Mouse (Mus musculus) E14TG2a.4 (cell line): ENCODE results near the gene Rps17.

Experiments
- H3K27me3 ChIP-seq: 2 replicates; pipeline ENCODE4 v1.6.1; 2014; ENCODE audit warnings: low read length, control low read depth; ENCODE audit not compliant: insufficient read depth
- H3K36me3 ChIP-seq: 2 replicates; pipeline ENCODE4 v1.6.1; 2014; ENCODE audit warnings: low read length, control low read depth; ENCODE audit not compliant: insufficient read depth
- H3K4me1 ChIP-seq: replicated peaks from 2 replicates; pipeline ENCODE4 v1.6.1; 2014; ENCODE audit warnings: low read depth, low read length, control low read depth
- H3K4me3 ChIP-seq: replicated peaks from 2 replicates; pipeline ENCODE4 v1.5.1; 2014; ENCODE audit warnings: mild to moderate bottlenecking, low read length
- H3K9me3 ChIP-seq: 2 replicates; pipeline ENCODE4 v1.6.1; 2014; ENCODE audit warnings: low read length, control low read depth
- CTCF ChIP-seq: conservative IDR thresholded peaks from 2 replicates; pipeline ENCODE4 v1.5.1; 2014; ENCODE audit warnings: low read length
- NANOG ChIP-seq: IDR thresholded peaks from 2 replicates; pipeline ENCODE4 v1.6.1; 2014; ENCODE audit warnings: borderline replicate concordance, low read length, mixed read lengths
- POU5F1 ChIP-seq: IDR thresholded peaks from 2 replicates; pipeline ENCODE4 v1.6.1; 2014; ENCODE audit warnings: low read length, borderline replicate concordance

Rps17 gene

DNA sequence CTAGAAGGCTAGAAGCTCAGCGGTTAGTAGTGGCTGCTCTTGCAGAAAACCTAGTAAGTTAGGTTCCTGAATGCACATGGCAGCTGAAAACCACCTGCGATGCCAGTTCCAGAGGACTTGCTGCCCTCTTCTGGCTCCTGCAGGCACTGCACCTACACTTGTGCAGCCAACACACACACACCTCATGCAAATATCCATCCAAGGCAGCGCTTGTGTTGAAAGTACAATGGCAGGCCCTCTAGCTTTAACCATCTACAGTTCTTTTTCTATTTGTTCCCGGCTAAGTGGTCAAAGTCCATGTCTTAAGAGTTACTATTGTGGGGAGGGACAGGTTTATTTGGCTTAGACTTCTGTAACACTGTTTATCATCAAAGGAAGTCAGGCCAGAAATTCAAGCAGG is 5.3 kb downstream of the Rps17 start:
- Histone ChIP-seq H3K36me3 (peaks cover 78% of the 10 kb centered on the region), H3K9me3 (no peaks in the 10 kb centered on the region), H3K4me3 (no peak overlapping the region), H3K4me1 (peaks cover 73% of the 10 kb centered on the region), H3K27me3 (no peaks in the 10 kb centered on the region)
- TF ChIP-seq CTCF, result peak; percentile 91
- TF ChIP-seq POU5F1, result no peak

DNA sequence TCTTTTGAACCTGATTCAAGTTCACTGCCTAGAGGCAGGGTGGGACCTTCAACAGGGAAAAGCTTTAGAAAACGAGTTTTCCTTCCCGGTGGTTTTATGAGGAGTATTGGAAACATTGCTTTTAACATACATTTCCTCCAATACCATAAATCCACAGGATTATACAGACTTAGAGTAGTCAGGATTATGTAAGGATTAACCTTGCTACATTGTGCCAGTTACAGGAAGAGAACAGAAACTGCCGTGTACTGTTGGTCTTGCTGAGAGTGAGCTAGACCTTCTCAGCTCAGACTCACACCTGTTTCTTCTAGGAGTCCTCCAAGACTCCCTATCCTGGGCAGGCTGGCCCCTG is 6.6 kb downstream of the Rps17 start:
- peaks cover 78% of the 10 kb centered on the region for H3K36me3 ChIP-seq
- no peak for TF ChIP-seq NANOG
- no peak for TF ChIP-seq CTCF
- no peak for TF ChIP-seq POU5F1
- no peaks in the 10 kb centered on the region for H3K27me3 ChIP-seq
- H3K4me1 ChIP-seq, result peaks cover 78% of the 10 kb centered on the region
- peak overlapping the region; percentile 29; the same call in 1 of the 2 replicates for H3K4me3 ChIP-seq
- no peaks in the 10 kb centered on the region for H3K9me3 ChIP-seq

- TF ChIP-seq POU5F1 (no peak), NANOG (no peak), CTCF (no peak)
- Histone ChIP-seq H3K27me3 (no peaks in the 10 kb centered on the region), H3K36me3 (peaks cover 78% of the 10 kb centered on the region)
These were observed 7.1 kb downstream of the Rps17 start for GRCm38 (mm10) chr7:81337785-81338521.

DNA sequence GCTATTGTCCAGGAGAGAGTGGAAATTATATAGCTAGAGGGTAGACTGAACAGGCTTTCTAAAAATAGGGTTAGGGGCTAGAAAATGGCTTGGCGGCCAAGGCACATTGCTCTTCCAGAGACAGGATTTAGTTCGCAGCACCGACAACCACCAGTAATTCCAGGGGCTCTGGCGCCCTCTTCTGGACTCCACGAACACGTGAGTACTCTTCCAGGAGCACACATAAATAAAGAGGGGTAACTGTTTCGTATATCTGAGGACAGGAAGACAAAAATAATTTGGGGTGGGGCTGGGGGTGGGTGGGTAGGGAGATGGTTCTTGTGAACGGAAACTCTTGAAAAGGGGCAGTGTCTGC is 8.6 kb downstream of the Rps17 start:
- Histone ChIP-seq H3K27me3 (no peaks in the 10 kb centered on the region), H3K36me3 (peaks cover 73% of the 10 kb centered on the region), H3K9me3 (no peaks in the 10 kb centered on the region), H3K4me3 (peak overlapping the region; percentile 61), H3K4me1 (peaks cover 80% of the 10 kb centered on the region)
- TF ChIP-seq NANOG (no peak), CTCF (peak; percentile 49), POU5F1 (no peak)

More at GRCm38 (mm10) chr7:81337785-81338521, 7.1 kb downstream of the Rps17 start:
- H3K4me1 ChIP-seq, result peaks cover 78% of the 10 kb centered on the region
- peak overlapping the region; percentile 29; the same call in 1 of the 2 replicates for H3K4me3 ChIP-seq
- H3K9me3 ChIP-seq, result no peaks in the 10 kb centered on the region

DNA sequence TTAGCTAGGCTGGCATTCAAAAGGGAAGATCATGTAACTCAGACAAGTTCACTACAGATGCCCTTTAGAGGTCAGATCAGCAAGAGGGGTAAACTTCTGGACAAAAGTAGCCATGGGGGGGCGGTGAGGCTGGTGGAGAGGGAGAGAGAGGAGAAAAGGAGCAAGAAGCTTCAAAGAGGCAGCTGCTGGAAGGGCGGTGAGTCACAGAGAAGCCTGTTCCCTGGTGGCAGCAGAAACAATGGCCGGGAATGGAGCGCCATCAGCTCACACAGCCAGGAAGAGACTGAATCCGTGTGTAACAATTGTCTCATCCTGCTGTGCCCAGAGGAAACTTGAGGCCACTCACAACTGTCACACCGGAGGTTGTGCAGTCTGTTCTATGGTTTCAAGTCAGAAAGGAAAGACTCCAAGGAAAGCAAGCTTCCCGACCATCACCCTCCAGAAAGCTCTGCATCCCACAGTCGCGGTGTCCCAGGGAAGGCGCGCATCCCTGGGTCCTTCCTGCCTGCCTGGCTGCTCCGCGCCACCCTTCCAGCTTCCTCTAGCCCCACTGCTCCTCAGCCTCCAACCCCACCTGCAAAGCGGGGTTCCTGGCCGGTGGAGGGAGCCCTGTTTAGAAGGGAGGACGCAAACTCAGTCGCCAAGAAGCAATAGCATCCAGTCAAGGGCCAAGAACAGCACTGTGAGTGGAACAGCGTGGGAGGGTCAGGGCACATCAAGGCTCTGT is 9.2 kb downstream of the Rps17 start:
- TF ChIP-seq NANOG (no peak), CTCF (no peak), POU5F1 (no peak)
- Histone ChIP-seq H3K4me3 (peak overlapping the region; percentile 61), H3K27me3 (no peaks in the 10 kb centered on the region), H3K9me3 (no peaks in the 10 kb centered on the region), H3K4me1 (peaks cover 80% of the 10 kb centered on the region), H3K36me3 (peaks cover 68% of the 10 kb centered on the region)

DNA sequence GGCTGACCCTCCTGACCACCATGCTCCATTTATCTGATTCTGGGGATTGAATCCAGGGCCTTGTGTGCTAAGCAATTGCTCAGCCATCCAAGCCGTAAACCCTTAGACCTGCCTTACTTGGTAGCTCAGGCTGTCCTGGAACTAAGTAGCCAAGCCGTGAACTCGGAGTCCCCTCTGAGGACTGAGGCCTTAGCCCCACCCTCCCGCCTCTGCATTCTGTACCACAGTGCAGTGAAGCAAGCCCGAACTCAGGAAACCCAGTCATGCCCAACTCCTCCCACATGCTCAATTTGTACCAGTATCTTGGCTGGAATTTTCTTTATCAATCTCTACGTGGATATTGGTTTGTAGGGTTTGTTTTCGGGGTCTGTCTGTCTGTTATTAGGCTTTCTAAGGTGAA is 13.2 kb downstream of the Rps17 start:
- H3K4me3 ChIP-seq, result no peak overlapping the region
- H3K9me3 ChIP-seq, result no peaks in the 10 kb centered on the region
- H3K27me3 ChIP-seq, result no peaks in the 10 kb centered on the region
- peaks cover 64% of the 10 kb centered on the region for H3K4me1 ChIP-seq
- TF ChIP-seq CTCF, result no peak
- TF ChIP-seq POU5F1, result no peak
- H3K36me3 ChIP-seq, result peaks cover 56% of the 10 kb centered on the region

DNA sequence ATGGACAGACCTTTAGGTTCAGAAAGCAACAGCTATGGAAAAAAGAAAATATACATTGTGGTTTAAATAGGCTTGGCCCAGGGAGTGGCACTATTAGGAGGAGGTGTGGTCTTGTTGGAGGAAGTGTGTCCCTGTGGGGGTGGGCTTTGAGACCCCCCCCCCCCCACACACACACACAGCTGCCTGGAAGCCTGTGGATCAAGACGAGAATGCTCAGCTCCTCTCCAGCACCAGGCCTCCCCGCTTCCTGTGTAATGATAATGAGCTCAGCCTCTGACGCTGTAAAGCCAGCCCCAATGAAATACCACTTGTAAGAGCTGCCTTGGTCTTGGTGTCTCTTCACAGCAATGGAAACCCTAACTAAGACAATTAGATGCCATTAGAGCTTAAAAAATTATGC is 14.3 kb downstream of the Rps17 start:
- no peak for TF ChIP-seq CTCF
- TF ChIP-seq POU5F1, result no peak
- TF ChIP-seq NANOG, result no peak
- Histone ChIP-seq H3K9me3 (no peaks in the 10 kb centered on the region), H3K4me1 (peaks cover 66% of the 10 kb centered on the region), H3K36me3 (peaks cover 54% of the 10 kb centered on the region), H3K27me3 (no peaks in the 10 kb centered on the region), H3K4me3 (no peak overlapping the region)

DNA sequence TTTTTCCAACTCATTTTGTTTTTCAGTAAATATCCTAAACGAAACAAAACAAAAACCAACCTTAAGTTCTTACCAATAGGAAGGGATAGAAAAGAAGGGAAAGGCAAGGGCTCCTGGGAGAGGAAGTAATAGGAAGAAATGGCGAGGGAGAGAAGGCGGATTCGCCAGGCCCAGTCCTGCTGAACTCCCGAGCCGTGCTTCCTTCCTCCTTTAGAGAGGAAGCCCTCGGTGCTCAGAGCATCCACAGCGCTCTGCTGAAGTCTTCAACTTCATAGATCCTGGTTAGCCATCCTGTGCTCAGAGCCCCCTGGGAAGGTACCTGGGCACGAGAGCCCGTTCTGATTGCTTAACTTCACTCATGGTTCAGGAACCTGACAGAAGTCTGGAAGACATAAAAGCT is 17.4 kb downstream of the Rps17 start:
- peaks cover 59% of the 10 kb centered on the region for H3K4me1 ChIP-seq

DNA sequence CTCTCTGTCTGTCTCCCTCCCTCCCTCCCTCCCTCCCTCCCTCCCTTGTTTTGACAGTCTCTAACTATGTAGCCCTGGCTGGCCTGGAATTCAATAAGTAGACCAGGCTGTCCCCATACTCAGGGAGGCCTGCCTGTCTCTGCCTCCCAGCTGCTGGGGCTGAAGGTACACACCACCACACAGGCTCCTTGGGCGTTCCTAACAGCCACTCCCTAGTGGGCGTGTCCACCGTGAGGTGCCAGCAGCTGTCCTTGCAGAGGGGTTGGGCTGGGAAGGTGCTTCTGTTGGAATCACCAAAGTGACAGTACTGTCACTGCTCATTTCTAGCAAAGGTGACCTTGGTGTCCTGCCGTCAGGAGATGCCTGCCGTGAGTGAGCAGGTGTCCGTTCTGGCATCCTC is 18.2 kb downstream of the Rps17 start:
- TF ChIP-seq POU5F1 (no peak), NANOG (no peak), CTCF (no peak)
- H3K27me3 ChIP-seq, result no peaks in the 10 kb centered on the region
- H3K36me3 ChIP-seq, result peaks cover 22% of the 10 kb centered on the region
- H3K9me3 ChIP-seq, result no peaks in the 10 kb centered on the region
- H3K4me3 ChIP-seq, result no peak overlapping the region
- H3K4me1 ChIP-seq, result peaks cover 51% of the 10 kb centered on the region

More for the DNA sequence above, 17.4 kb downstream of the Rps17 start:
- H3K4me3 ChIP-seq, result no peak overlapping the region
- H3K36me3 ChIP-seq, result peaks cover 30% of the 10 kb centered on the region
- TF ChIP-seq CTCF, result no peak
- TF ChIP-seq NANOG, result no peak
- no peak for TF ChIP-seq POU5F1
- no peaks in the 10 kb centered on the region for H3K27me3 ChIP-seq
- no peaks in the 10 kb centered on the region for H3K9me3 ChIP-seq
